Mouse (Mus musculus): ENCODE results near the gene Gbx2. TPM values are rescaled to one million over a fixed set of nuclear protein-coding genes. Genes with fewer than 3 reads are reported as not detected.

Gbx2 gene
- polyA plus RNA-seq (2012; ENCODE audit: low replicate concordance), result 0.07 TPM in 2 replicates

DNA sequence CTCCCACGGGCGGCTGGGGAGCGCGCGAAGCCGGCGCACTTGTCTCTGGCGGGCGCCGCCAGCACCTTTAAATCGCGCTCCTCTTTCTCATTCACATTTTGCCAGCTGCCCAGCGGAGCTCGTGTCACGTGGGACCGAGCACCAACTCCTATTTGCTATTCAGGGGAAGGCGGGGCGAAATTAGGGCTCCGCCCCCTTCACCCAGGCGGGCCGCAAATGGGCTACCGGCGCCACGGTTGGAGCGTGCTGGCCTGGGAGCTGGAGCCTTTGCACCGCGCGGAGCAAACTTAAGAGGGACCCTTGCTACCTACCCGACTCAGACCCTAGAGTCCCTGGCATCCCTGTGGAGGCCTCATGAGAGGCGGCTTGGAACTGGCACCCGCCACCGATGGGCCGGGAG lies at the start of gene Gbx2:
Gbx2 (minus strand) TSS at position 60 of the 400 bp plus-strand sequence.

Other genes starting within 250 kb of the Gbx2 start
- gene Asb18, start 83.5 kb upstream of the Gbx2 start, polyA plus RNA-seq (2012; ENCODE audit: low replicate concordance), result not detected in 2 replicates
- gene Iqca, start 222.2 kb upstream of the Gbx2 start, polyA plus RNA-seq (2012; ENCODE audit: low replicate concordance), result not detected in 2 replicates

Measured in hematopoietic multipotent progenitor cell, adult 10-12 weeks (in vitro differentiated cells).